Mouse (Mus musculus): ENCODE data around the gene Pdgfc. TPM values are rescaled to one million over a fixed set of nuclear protein-coding genes. Genes with fewer than 3 reads are reported as not detected.
"Not testable (repeated sequence)": the region's sequence is repeated elsewhere in the genome, so short reads cannot be mapped to it uniquely, and the experiment has no call there.

The Pdgfc gene
- total RNA-seq, 2 experiments from 2014 or later: 10.4 to 11.3 TPM

GRCm38 (mm10) chr3:81045344-81046050 is 9.3 kb downstream of the Pdgfc start:
- no peak for DNase-seq

- DNase-seq: no peak
Observed at GRCm38 (mm10) chr3:81046652-81047607, 10.7 kb downstream of the Pdgfc start.

GRCm38 (mm10) chr3:81051522-81051921 is 15.3 kb downstream of the Pdgfc start:
- DNase-seq: no peak

GRCm38 (mm10) chr3:81052422-81052821 is 16.2 kb downstream of the Pdgfc start:
- DNase-seq: no peak

- DNase-seq: no peak
Observed at GRCm38 (mm10) chr3:81054074-81054473, 17.9 kb downstream of the Pdgfc start.

- DNase-seq: no peak
Observed at GRCm38 (mm10) chr3:81057719-81058118, 21.5 kb downstream of the Pdgfc start.

GRCm38 (mm10) chr3:81058527-81059031 is 22.4 kb downstream of the Pdgfc start:
- DNase-seq: no peak

GRCm38 (mm10) chr3:81068550-81068949 is 32.3 kb downstream of the Pdgfc start:
- DNase-seq: no peak

GRCm38 (mm10) chr3:81101136-81101535 is 64.9 kb downstream of the Pdgfc start:
- DNase-seq: no peak

GRCm38 (mm10) chr3:81102158-81102876 is 66.1 kb downstream of the Pdgfc start:
- no peak for DNase-seq

- no peak for DNase-seq
Observed at GRCm38 (mm10) chr3:81102877-81103420, 66.7 kb downstream of the Pdgfc start.

GRCm38 (mm10) chr3:81107515-81107914 is 71.3 kb downstream of the Pdgfc start:
- DNase-seq: no peak

- no peak for DNase-seq
Observed at GRCm38 (mm10) chr3:81110968-81111367, 74.8 kb downstream of the Pdgfc start.

- DNase-seq: no peak
Observed at GRCm38 (mm10) chr3:81112892-81113291, 76.7 kb downstream of the Pdgfc start.

GRCm38 (mm10) chr3:81120664-81121063 is 84.4 kb downstream of the Pdgfc start:
- DNase-seq: no peak

- DNase-seq: no peak
Observed at GRCm38 (mm10) chr3:81121731-81122130, 85.5 kb downstream of the Pdgfc start.

GRCm38 (mm10) chr3:81123461-81123860 is 87.2 kb downstream of the Pdgfc start:
- no peak for DNase-seq

GRCm38 (mm10) chr3:81127013-81127412 is 90.8 kb downstream of the Pdgfc start:
- DNase-seq: no peak

GRCm38 (mm10) chr3:81136985-81137384 is 100.8 kb downstream of the Pdgfc start:
- DNase-seq: no peak

- not testable (repeated sequence) for DNase-seq
Observed at GRCm38 (mm10) chr3:81138030-81138429, 101.8 kb downstream of the Pdgfc start.

- no peak for DNase-seq
Observed at GRCm38 (mm10) chr3:81143730-81144129, 107.5 kb downstream of the Pdgfc start.

GRCm38 (mm10) chr3:81149109-81149521 is 112.9 kb downstream of the Pdgfc start:
- no peak for DNase-seq

All from adrenal gland, postnatal 10 days (tissue).